Mouse (Mus musculus): ENCODE measurements around the gene Eif2ak1.

The Eif2ak1 gene

GRCm38 (mm10) chr5:143902111-143902510 is 84.5 kb downstream of the Eif2ak1 start:
- DNase-seq: no peak

- DNase-seq: no peak
Observed at GRCm38 (mm10) chr5:143903813-143904212, 86.2 kb downstream of the Eif2ak1 start.

DNA sequence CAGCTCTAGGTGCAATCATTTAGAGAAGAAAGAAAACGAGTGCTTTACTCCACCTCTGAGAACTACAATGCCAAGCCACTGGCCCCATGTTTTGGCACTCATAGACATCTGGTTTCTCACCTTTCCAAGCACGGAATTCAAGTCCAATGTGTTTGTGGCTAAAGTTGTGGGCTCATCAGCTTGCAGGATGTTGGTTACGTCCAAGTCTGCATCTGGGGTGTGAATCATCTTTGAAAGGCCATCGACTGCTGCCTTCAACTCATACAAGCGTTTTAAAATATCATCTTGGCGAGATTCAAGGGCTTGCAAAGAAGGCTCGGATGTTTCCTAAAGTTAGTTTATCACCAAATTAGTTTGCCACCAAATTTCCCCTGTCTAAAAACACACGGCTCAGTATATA is 88.8 kb downstream of the Eif2ak1 start:
- DNase-seq: no peak

GRCm38 (mm10) chr5:143908926-143909325 is 91.3 kb downstream of the Eif2ak1 start:
- DNase-seq: no peak

DNA sequence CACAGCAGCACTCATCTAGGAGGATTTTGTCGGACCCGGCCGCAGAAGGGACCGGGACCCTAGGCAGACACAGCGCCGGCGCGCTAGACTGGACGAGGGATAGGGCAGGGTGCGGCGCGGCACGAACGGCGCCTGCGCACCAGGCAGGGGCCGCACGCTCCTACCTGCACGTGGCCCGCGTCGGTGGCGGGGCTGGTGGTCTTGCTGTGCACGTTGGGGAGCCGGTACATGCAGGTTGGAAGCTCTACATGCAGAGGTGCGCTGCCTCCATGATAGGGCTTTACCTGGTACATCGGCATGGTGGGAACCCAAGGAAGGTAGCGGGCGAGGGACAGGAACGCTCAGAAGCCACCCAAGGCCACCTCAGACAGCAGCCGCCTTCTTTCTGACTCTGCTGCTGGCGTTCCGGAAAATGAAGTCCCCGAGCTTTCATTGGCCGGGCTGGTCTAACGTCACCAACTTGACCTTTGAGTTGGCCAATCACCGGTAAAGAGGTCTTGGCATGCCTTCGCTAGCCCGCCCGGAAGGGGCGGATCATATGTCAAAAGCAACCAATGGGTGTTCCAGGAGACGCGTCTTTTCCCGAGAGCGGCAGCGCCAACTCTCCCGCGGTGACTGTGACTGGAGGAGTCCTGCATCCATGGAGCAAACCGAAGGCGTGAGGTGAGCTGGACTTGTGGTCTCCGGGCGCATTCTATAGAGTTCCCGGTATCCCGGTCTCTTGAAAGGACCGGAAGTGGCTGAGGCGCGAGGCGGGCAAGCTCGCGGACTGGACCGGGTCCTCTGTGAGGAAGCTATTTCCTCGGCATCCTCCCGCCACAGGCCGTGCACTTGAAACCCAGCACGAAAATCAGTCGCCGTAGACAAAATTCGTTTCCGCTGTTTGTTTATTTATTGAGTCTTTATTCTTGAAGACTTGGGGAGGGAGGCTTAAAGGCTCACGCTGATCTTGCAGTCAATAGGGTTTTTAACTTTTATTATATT is 92.1 kb downstream of the Eif2ak1 start, which contains the start of the genes Aimp2 and Pms2:
TSS of gene Aimp2 (minus strand) at position 431 of the 984 bp plus-strand sequence.
TSS of gene Pms2 (plus strand) at position 548 of the 984 bp plus-strand sequence.
- DNase-seq: peak; percentile 97

DNA sequence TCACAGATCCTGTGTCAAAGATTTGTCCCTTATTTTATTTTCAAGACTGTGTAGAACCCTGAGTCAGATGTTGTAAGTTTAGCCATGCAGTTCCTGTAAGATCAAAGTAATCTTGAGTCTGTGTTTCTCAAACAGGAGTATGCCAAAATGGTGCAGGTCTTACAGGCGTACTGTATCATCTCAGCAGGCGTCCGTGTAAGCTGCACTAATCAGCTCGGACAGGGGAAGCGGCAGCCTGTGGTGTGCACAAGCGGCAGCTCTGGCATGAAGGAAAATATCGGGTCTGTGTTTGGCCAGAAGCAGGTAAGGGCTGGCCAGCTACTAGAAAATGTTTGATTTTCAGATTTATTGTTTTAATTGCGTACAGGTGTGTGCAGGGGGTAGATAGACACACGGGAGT is 98.6 kb downstream of the Eif2ak1 start:
- DNase-seq: no peak

DNA sequence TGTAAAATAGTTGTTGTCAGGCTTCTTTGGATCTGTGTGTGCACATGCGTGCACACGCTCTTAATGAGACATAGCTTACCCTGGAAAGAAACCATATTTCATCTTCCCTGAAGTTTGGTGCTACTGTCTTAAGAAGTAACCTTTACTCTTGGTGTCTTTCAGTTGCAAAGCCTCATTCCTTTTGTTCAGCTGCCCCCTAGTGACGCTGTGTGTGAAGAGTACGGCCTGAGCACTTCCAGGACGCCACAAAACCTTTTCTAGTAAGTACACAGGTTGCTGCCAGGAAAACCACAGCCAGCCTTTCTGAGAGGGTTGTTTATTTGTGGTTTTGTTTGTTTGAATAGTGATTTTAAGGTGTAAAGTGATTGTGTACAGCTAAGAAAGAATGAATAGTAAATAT is 99.8 kb downstream of the Eif2ak1 start:
- peak; percentile 72 for DNase-seq

GRCm38 (mm10) chr5:143918120-143918519 is 100.5 kb downstream of the Eif2ak1 start:
- no peak for DNase-seq

GRCm38 (mm10) chr5:143924781-143925452 is 107.3 kb downstream of the Eif2ak1 start:
- DNase-seq: no peak

- DNase-seq: no peak
Observed at GRCm38 (mm10) chr5:143927875-143928274, 110.3 kb downstream of the Eif2ak1 start, which contains the start of gene Gm42421. Gene Gm42421 (plus strand): TSS chr5:143928175.

DNA sequence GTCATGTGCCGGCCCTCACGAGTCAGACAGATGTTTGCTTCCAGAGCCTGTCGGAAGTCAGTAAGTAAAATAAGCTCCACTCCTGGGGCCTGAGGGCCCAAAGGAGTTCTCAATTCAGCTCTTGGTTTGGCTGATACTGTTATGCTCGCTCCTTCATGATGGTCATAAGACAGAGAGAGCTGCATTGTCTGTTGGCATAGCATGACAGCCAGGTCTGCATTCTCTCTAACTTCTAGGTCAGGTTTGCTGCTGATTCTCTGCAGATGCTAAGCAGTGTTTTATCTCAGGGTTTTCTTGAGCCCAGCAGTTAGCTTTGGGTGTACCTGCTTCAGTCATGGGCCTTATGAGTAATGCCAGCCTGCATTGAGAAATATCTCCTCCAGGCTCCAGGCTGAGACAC is 111.7 kb downstream of the Eif2ak1 start:
- no peak for DNase-seq

DNA sequence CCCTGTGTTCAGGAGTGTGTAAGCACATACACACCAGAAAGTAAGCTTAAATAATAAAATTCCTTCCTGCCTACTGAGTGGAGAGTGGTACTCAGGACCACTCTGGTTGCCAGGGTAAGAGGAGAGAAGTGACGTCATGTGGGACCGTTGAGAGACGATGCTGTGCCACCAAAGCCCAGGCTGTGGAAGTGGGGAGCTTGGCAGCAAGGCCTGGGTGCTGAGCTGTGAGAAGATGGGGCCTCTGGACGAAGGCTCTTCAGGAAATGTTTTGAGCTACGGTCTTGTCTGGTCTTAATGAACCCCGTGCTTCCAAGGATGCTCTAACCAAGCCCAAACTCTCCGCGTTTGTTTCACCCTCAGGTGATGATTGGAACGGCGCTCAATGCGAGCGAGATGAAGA is 113.1 kb downstream of the Eif2ak1 start:
- no peak for DNase-seq

DNA sequence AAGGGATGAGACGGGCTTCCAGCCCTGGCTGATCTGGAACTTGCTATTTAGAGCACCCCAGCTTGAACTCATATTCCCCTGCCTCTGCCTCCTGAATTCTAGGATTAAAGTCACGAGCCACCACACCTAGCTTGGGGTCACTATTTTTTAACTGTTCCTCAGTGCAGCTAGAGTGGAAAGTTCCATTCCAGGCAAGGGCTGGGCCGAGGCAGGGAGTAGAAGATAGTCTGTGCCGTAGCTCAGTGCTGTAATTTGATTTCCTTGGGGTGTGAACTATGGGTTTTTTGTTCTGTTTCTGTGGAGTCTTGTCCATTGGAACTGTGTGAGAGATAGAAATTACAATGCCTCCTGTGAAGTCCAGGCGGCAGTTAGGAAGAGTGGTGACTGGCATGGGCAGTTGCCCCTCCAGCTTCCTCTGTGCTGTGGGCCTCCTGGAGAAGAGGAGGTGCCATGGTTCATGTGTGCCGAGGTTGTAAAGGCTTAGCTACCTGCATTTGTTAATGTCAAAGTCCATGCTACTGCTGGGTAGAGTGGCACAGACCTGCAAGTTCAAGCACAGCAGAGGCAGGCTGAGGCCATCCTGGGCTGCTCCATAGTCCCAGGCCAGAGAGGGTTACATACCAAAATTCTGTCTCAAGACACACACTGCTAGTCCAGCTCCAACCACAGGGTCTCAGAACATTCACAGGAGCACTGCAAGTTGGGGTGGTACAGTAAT is 114.4 kb downstream of the Eif2ak1 start:
- no peak for DNase-seq

DNA sequence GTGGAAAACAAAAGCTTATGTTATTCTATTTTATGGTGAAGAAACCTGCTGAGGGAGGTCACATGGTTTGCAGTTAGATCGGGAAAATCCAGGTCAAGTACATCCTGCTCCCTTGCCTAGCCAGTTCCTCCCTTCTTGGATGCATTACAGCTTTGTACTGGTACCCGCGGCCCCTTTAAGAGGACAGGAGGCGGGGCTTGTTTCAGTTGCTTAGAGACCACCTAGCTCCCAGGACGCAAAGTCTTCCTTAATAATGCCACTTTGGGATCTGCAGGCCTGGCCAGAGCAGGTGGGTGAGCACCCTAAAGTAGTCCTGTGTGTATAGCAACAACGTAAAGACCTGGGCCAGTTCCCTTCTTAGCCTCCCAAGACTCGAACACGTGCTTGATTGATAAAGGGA is 115.2 kb downstream of the Eif2ak1 start, which contains the start of gene Rsph10b:
TSS of gene Rsph10b (plus strand) at position 205 of the 400 bp plus-strand sequence.
- no peak for DNase-seq

GRCm38 (mm10) chr5:143933414-143933813 is 115.8 kb downstream of the Eif2ak1 start:
- DNase-seq: no peak

DNA sequence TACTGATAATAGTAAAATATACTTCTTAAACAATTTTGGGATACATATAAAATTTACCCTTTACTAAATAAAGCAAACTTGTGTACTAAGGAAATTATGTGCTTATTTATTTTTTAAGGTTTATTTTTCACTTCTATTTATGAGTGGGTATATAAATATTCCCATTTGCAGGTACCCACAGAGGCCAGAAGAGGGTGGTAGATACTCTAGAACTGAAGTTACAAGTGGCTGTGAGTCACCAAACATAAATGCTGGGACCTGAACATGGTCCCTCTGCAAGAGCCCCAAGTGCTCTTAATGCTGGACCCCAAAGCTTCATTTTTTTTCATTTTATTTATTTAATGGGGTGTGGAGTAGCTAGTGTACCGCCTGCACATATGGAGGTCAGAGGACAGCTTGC is 116.3 kb downstream of the Eif2ak1 start:
- no peak for DNase-seq

- DNase-seq: no peak
Observed at GRCm38 (mm10) chr5:143936156-143936555, 118.6 kb downstream of the Eif2ak1 start.

DNA sequence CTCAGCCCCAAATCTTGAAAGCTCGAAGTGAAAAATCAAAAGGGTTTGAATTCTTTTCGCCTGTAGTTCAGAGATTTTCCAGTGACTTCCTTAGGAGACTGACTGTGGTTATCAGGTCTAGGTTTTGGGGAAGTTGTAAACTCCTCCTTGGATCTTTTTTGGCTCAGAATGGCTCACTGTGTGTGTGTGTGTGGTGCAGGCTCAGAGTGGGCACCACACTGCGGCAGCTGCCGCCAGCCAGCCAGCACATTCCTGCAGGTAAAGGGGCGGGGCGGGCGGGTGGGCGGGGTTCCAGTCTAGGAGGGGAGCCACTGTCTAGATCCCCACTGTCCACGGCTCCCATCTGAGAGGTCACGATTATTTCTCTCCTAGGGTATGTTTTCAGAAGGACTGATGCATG is 124.0 kb downstream of the Eif2ak1 start:
- no peak for DNase-seq

GRCm38 (mm10) chr5:143943231-143944125 is 125.9 kb downstream of the Eif2ak1 start:
- no peak for DNase-seq

GRCm38 (mm10) chr5:143948361-143948760 is 130.8 kb downstream of the Eif2ak1 start:
- no peak for DNase-seq

- DNase-seq: no peak
Observed at GRCm38 (mm10) chr5:143950016-143950415, 132.4 kb downstream of the Eif2ak1 start.

Data from kidney, postnatal 14 days (tissue).